Mouse (Mus musculus): ENCODE results near the gene Rufy4. TPM values are rescaled to one million over a fixed set of nuclear protein-coding genes. Genes with fewer than 3 reads are reported as not detected.

Rufy4 gene
- polyA plus RNA-seq, 1 experiment from 2014 or later: 0.56 TPM

- Histone ChIP-seq H3K36me3 (ENCODE audit: control insufficient read depth, insufficient read depth, low read length) (no peaks in the 10 kb centered on the region), H3K4me3 (ENCODE audit: low read depth, low read length) (no peak overlapping the region), H3K27me3 (ENCODE audit: control insufficient read depth, insufficient read depth, low read length) (no peaks in the 10 kb centered on the region), H3K4me1 (replicated peaks; ENCODE audit: control insufficient read depth, insufficient read depth, low read length) (no peaks in the 10 kb centered on the region), H3K9ac (ENCODE audit: low read depth, low read length) (no peak overlapping the region), H3K4me2 (replicated peaks; ENCODE audit: low read depth, low read length) (no peak overlapping the region), H3K9me3 (ENCODE audit: control insufficient read depth, low read length) (no peaks in the 10 kb centered on the region), H3K27ac (ENCODE audit: low read depth, low read length) (no peak overlapping the region)
- 73% methylated on average over 3 of the region's 3 CpGs for WGBS
- DNase-seq (ENCODE audit: low spot score) (no peak), ATAC-seq (ENCODE audit: low FRiP score) (no peak)
Measured at GRCm38 (mm10) chr1:74172722-74173121, 47.4 kb downstream of the Rufy4 start.

- H3K9ac ChIP-seq (ENCODE audit: low read depth, low read length): no peak overlapping the region
- H3K4me3 ChIP-seq (ENCODE audit: low read depth, low read length): no peak overlapping the region
- no peak for DNase-seq (ENCODE audit: low spot score)
- WGBS: 85% methylated on average over 4 of the region's 4 CpGs
- H3K9me3 ChIP-seq (ENCODE audit: control insufficient read depth, low read length): no peaks in the 10 kb centered on the region
- H3K36me3 ChIP-seq (ENCODE audit: control insufficient read depth, insufficient read depth, low read length): no peaks in the 10 kb centered on the region
- no peak overlapping the region for H3K4me2 ChIP-seq (replicated peaks; ENCODE audit: low read depth, low read length)
- ATAC-seq (ENCODE audit: low FRiP score): no peak
- no peak overlapping the region for H3K27ac ChIP-seq (ENCODE audit: low read depth, low read length)
- H3K27me3 ChIP-seq (ENCODE audit: control insufficient read depth, insufficient read depth, low read length): no peaks in the 10 kb centered on the region
- H3K4me1 ChIP-seq (replicated peaks; ENCODE audit: control insufficient read depth, insufficient read depth, low read length): no peaks in the 10 kb centered on the region
Measured at GRCm38 (mm10) chr1:74175731-74176130, 50.4 kb downstream of the Rufy4 start.

- no peak overlapping the region for H3K9ac ChIP-seq (ENCODE audit: low read depth, low read length)
- H3K9me3 ChIP-seq (ENCODE audit: control insufficient read depth, low read length): no peaks in the 10 kb centered on the region
- H3K4me1 ChIP-seq (replicated peaks; ENCODE audit: control insufficient read depth, insufficient read depth, low read length): no peaks in the 10 kb centered on the region
- no peak overlapping the region for H3K4me2 ChIP-seq (replicated peaks; ENCODE audit: low read depth, low read length)
- DNase-seq (ENCODE audit: low spot score) (no peak), ATAC-seq (ENCODE audit: low FRiP score) (no peak)
- no peak overlapping the region for H3K27ac ChIP-seq (ENCODE audit: low read depth, low read length)
- WGBS: 88% methylated on average over 3 of the region's 3 CpGs
- no peaks in the 10 kb centered on the region for H3K36me3 ChIP-seq (ENCODE audit: control insufficient read depth, insufficient read depth, low read length)
- no peaks in the 10 kb centered on the region for H3K27me3 ChIP-seq (ENCODE audit: control insufficient read depth, insufficient read depth, low read length)
- H3K4me3 ChIP-seq (ENCODE audit: low read depth, low read length): no peak overlapping the region
Measured at GRCm38 (mm10) chr1:74178618-74179017, 53.3 kb downstream of the Rufy4 start.

- DNase-seq (ENCODE audit: low spot score) (no peak), ATAC-seq (ENCODE audit: low FRiP score) (no peak)
- Histone ChIP-seq H3K27me3 (ENCODE audit: control insufficient read depth, insufficient read depth, low read length) (no peaks in the 10 kb centered on the region), H3K27ac (ENCODE audit: low read depth, low read length) (no peak overlapping the region), H3K9ac (ENCODE audit: low read depth, low read length) (no peak overlapping the region), H3K4me1 (replicated peaks; ENCODE audit: control insufficient read depth, insufficient read depth, low read length) (no peaks in the 10 kb centered on the region), H3K9me3 (ENCODE audit: control insufficient read depth, low read length) (no peaks in the 10 kb centered on the region), H3K4me2 (replicated peaks; ENCODE audit: low read depth, low read length) (no peak overlapping the region), H3K4me3 (ENCODE audit: low read depth, low read length) (no peak overlapping the region), H3K36me3 (ENCODE audit: control insufficient read depth, insufficient read depth, low read length) (no peaks in the 10 kb centered on the region)
- WGBS: 54% methylated on average over 9 of the region's 9 CpGs
Measured at GRCm38 (mm10) chr1:74179624-74180408, 54.5 kb downstream of the Rufy4 start.

- WGBS: 79% methylated on average over 2 of the region's 2 CpGs
- H3K4me1 ChIP-seq (replicated peaks; ENCODE audit: control insufficient read depth, insufficient read depth, low read length): no peaks in the 10 kb centered on the region
- H3K27ac ChIP-seq (ENCODE audit: low read depth, low read length): no peak overlapping the region
- H3K4me3 ChIP-seq (ENCODE audit: low read depth, low read length): no peak overlapping the region
- no peaks in the 10 kb centered on the region for H3K27me3 ChIP-seq (ENCODE audit: control insufficient read depth, insufficient read depth, low read length)
- no peak overlapping the region for H3K4me2 ChIP-seq (replicated peaks; ENCODE audit: low read depth, low read length)
- no peaks in the 10 kb centered on the region for H3K36me3 ChIP-seq (ENCODE audit: control insufficient read depth, insufficient read depth, low read length)
- ATAC-seq (ENCODE audit: low FRiP score): no peak
- DNase-seq (ENCODE audit: low spot score): no peak
- H3K9me3 ChIP-seq (ENCODE audit: control insufficient read depth, low read length): no peaks in the 10 kb centered on the region
- no peak overlapping the region for H3K9ac ChIP-seq (ENCODE audit: low read depth, low read length)
Measured at GRCm38 (mm10) chr1:74181462-74181861, 56.1 kb downstream of the Rufy4 start.

GRCm38 (mm10) chr1:74183006-74183405 is 57.7 kb downstream of the Rufy4 start:
- no peaks in the 10 kb centered on the region for H3K4me1 ChIP-seq (replicated peaks; ENCODE audit: control insufficient read depth, insufficient read depth, low read length)
- H3K4me3 ChIP-seq (ENCODE audit: low read depth, low read length): no peak overlapping the region
- DNase-seq (ENCODE audit: low spot score) (no peak), ATAC-seq (ENCODE audit: low FRiP score) (no peak)
- H3K36me3 ChIP-seq (ENCODE audit: control insufficient read depth, insufficient read depth, low read length): no peaks in the 10 kb centered on the region
- H3K9ac ChIP-seq (ENCODE audit: low read depth, low read length): no peak overlapping the region
- no peak overlapping the region for H3K4me2 ChIP-seq (replicated peaks; ENCODE audit: low read depth, low read length)
- WGBS: 65% methylated on average over 2 of the region's 2 CpGs
- H3K27ac ChIP-seq (ENCODE audit: low read depth, low read length): no peak overlapping the region
- H3K27me3 ChIP-seq (ENCODE audit: control insufficient read depth, insufficient read depth, low read length): no peaks in the 10 kb centered on the region
- H3K9me3 ChIP-seq (ENCODE audit: control insufficient read depth, low read length): no peaks in the 10 kb centered on the region

GRCm38 (mm10) chr1:74190471-74190870 is 65.1 kb downstream of the Rufy4 start:
- 89% methylated on average over 7 of the region's 7 CpGs for WGBS
- DNase-seq (ENCODE audit: low spot score): no peak
- H3K27ac ChIP-seq (ENCODE audit: low read depth, low read length): no peak overlapping the region
- no peaks in the 10 kb centered on the region for H3K9me3 ChIP-seq (ENCODE audit: control insufficient read depth, low read length)
- H3K4me1 ChIP-seq (replicated peaks; ENCODE audit: control insufficient read depth, insufficient read depth, low read length): no peaks in the 10 kb centered on the region
- no peak overlapping the region for H3K9ac ChIP-seq (ENCODE audit: low read depth, low read length)
- H3K4me3 ChIP-seq (ENCODE audit: low read depth, low read length): no peak overlapping the region
- H3K27me3 ChIP-seq (ENCODE audit: control insufficient read depth, insufficient read depth, low read length): no peaks in the 10 kb centered on the region
- no peak for ATAC-seq (ENCODE audit: low FRiP score)
- no peaks in the 10 kb centered on the region for H3K36me3 ChIP-seq (ENCODE audit: control insufficient read depth, insufficient read depth, low read length)
- H3K4me2 ChIP-seq (replicated peaks; ENCODE audit: low read depth, low read length): no peak overlapping the region

- DNase-seq (ENCODE audit: low spot score) (no peak), ATAC-seq (ENCODE audit: low FRiP score) (no peak)
- no peaks in the 10 kb centered on the region for H3K27me3 ChIP-seq (ENCODE audit: control insufficient read depth, insufficient read depth, low read length)
- no peaks in the 10 kb centered on the region for H3K4me1 ChIP-seq (replicated peaks; ENCODE audit: control insufficient read depth, insufficient read depth, low read length)
- H3K4me3 ChIP-seq (ENCODE audit: low read depth, low read length): no peak overlapping the region
- no peaks in the 10 kb centered on the region for H3K36me3 ChIP-seq (ENCODE audit: control insufficient read depth, insufficient read depth, low read length)
- H3K9me3 ChIP-seq (ENCODE audit: control insufficient read depth, low read length): no peaks in the 10 kb centered on the region
- H3K9ac ChIP-seq (ENCODE audit: low read depth, low read length): no peak overlapping the region
- no peak overlapping the region for H3K27ac ChIP-seq (ENCODE audit: low read depth, low read length)
- 86% methylated on average over 2 of the region's 2 CpGs for WGBS
- H3K4me2 ChIP-seq (replicated peaks; ENCODE audit: low read depth, low read length): no peak overlapping the region
Measured at GRCm38 (mm10) chr1:74192711-74193110, 67.4 kb downstream of the Rufy4 start.

- H3K4me2 ChIP-seq (replicated peaks; ENCODE audit: low read depth, low read length): no peak within 1 kb of the TSS
- no peak for DNase-seq (ENCODE audit: low spot score)
- no peak within 1 kb of the TSS for H3K4me3 ChIP-seq (ENCODE audit: low read depth, low read length)
- no peaks in the 10 kb centered on the region for H3K9me3 ChIP-seq (ENCODE audit: control insufficient read depth, low read length)
- no peaks in the 10 kb centered on the region for H3K4me1 ChIP-seq (replicated peaks; ENCODE audit: control insufficient read depth, insufficient read depth, low read length)
- H3K27ac ChIP-seq (ENCODE audit: low read depth, low read length): no peak within 1 kb of the TSS
- 74% methylated on average over 8 of the region's 8 CpGs for WGBS
- H3K9ac ChIP-seq (ENCODE audit: low read depth, low read length): no peak within 1 kb of the TSS
- H3K27me3 ChIP-seq (ENCODE audit: control insufficient read depth, insufficient read depth, low read length): no peaks in the 10 kb centered on the region
- H3K36me3 ChIP-seq (ENCODE audit: control insufficient read depth, insufficient read depth, low read length): no peaks in the 10 kb centered on the region
- no peak for ATAC-seq (ENCODE audit: low FRiP score)
Measured at GRCm38 (mm10) chr1:74194445-74194844, 69.1 kb downstream of the Rufy4 start, which contains the start of gene Cxcr1. Gene Cxcr1, minus strand, starts transcription at chr1:74194631.
